Mouse (Mus musculus) left cerebral cortex, postnatal 4 days (tissue): ENCODE results near the gene Gpam. TPM values are rescaled to one million over a fixed set of nuclear protein-coding genes. Genes with fewer than 3 reads are reported as not detected.

Experiments used
- DNase-seq: peaks from one replicate; pipeline ENCODE4 v3.0.0-alpha.2; 2022
- intact Hi-C: fragments of 180-260 bp; cut with DNase I; formaldehyde crosslinking; loops from one replicate; pipeline ENCODE4 v1.15.1; 2025
- total RNA-seq, 2 experiments: library from RNA; stranded (reverse); gene quantifications; 2 replicates each; pipeline ENCODE4 v1.2.3; 2021

Gpam gene
- total RNA-seq, 2 experiments from 2014 or later = 47.3 to 47.5 TPM

GRCm38 (mm10) chr19:55103081-55103830 lies 23.8 kb downstream of the Gpam start:
- intact Hi-C loops = no loop called here
- DNase-seq = peak; percentile 49

- DNase-seq = no peak
- intact Hi-C loops = no loop called here
These were observed 25.4 kb downstream of the Gpam start for GRCm38 (mm10) chr19:55101659-55102058.

- intact Hi-C loops = no loop called here
- no peak for DNase-seq
These were observed 26.6 kb downstream of the Gpam start for GRCm38 (mm10) chr19:55100227-55101140.

GRCm38 (mm10) chr19:55099184-55100160 lies 27.6 kb downstream of the Gpam start:
- DNase-seq = peak; percentile 87
- intact Hi-C loops = loop anchor here (5.0 kb wide), 1 partner anchor 108 kb away; no protein-coding TSS in a partner anchor

GRCm38 (mm10) chr19:55098409-55099183 lies 28.4 kb downstream of the Gpam start:
- peak; percentile 82 for DNase-seq
- intact Hi-C loops = loop anchor here (5.0 kb wide), 1 partner anchor 109 kb away; no protein-coding TSS in a partner anchor

- DNase-seq = no peak
- intact Hi-C loops = loop anchor here (5.0 kb wide), 1 partner anchor 110 kb away; no protein-coding TSS in a partner anchor
These were observed 29.6 kb downstream of the Gpam start for GRCm38 (mm10) chr19:55097396-55097967.

- DNase-seq = no peak
- intact Hi-C loops = loop anchor here (5.0 kb wide), 1 partner anchor 111 kb away; no protein-coding TSS in a partner anchor
These were observed 30.4 kb downstream of the Gpam start for GRCm38 (mm10) chr19:55096666-55097065.

- intact Hi-C loops = loop anchor here (5.0 kb wide), 1 partner anchor 112 kb away; no protein-coding TSS in a partner anchor
- DNase-seq = no peak
These were observed 31.5 kb downstream of the Gpam start for GRCm38 (mm10) chr19:55095547-55095946.

- intact Hi-C loops = loop anchor here (5.0 kb wide), 1 partner anchor 105 kb away; no protein-coding TSS in a partner anchor
- no peak for DNase-seq
These were observed 35.2 kb downstream of the Gpam start for GRCm38 (mm10) chr19:55091602-55092413.

GRCm38 (mm10) chr19:55090885-55091284 lies 36.2 kb downstream of the Gpam start:
- DNase-seq = no peak
- intact Hi-C loops = loop anchor here (5.0 kb wide), 1 partner anchor 106 kb away; no protein-coding TSS in a partner anchor

GRCm38 (mm10) chr19:55090142-55090541 lies 36.9 kb downstream of the Gpam start:
- DNase-seq = no peak
- intact Hi-C loops = loop anchor here (5.0 kb wide), 1 partner anchor 107 kb away; no protein-coding TSS in a partner anchor

- intact Hi-C loops = loop anchor here (10.0 kb wide), 2 partner anchors 217 to 1463 kb away; no protein-coding TSS in a partner anchor
- no peak for DNase-seq
These were observed 39.3 kb downstream of the Gpam start for GRCm38 (mm10) chr19:55087776-55088175.

GRCm38 (mm10) chr19:55085857-55086185 lies 41.2 kb downstream of the Gpam start:
- DNase-seq = no peak
- intact Hi-C loops = loop anchor here (10.0 kb wide), 2 partner anchors 219 to 1461 kb away; no protein-coding TSS in a partner anchor

GRCm38 (mm10) chr19:55084971-55085856 lies 41.8 kb downstream of the Gpam start:
- intact Hi-C loops = loop anchor here (10.0 kb wide), 2 partner anchors 220 to 1460 kb away; no protein-coding TSS in a partner anchor

GRCm38 (mm10) chr19:55076822-55077221 lies 50.2 kb downstream of the Gpam start:
- no peak for DNase-seq
- intact Hi-C loops = loop anchor here (5.0 to 10.0 kb wide), 3 partner anchors 125 to 1432 kb away; no protein-coding TSS in a partner anchor

More at GRCm38 (mm10) chr19:55084971-55085856, 41.8 kb downstream of the Gpam start:
- DNase-seq = no peak

GRCm38 (mm10) chr19:55073004-55073403 lies 54.0 kb downstream of the Gpam start:
- DNase-seq = no peak
- intact Hi-C loops = loop anchor here (10.0 kb wide), 2 partner anchors 1148 to 1428 kb away; no protein-coding TSS in a partner anchor
